Mouse (Mus musculus): Measurements from ENCODE around the gene Tipin. TPM values are rescaled to one million over a fixed set of nuclear protein-coding genes. Genes with fewer than 3 reads are reported as not detected.
A peak's percentile ranks its signal among the peaks of the same experiment; 100 is the strongest.

The Tipin gene
- polyA plus RNA-seq, 1 experiment from 2014 or later, result 109 TPM

DNA sequence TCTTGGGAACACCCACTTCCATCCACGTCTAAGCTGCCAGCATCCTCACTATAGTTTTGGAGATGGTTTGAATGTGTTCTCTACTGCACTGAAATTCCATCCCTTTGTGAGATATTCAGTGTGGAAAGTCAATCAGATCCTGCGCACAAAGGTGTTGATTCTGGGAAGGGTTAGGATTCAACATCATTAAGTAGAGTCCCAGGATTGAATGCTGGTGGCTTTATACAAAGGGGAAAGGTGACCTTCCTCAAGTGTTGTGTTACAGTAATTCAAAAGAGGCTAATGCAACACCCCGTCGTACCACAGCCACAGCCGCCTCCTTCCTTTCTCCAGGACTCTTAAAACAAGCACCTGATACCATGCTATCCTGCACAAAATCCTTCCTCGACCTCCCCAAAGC lies 54.4 kb downstream of the Tipin start:
- ATAC-seq (no peak), DNase-seq (no peak)
- H3K4me3 ChIP-seq (ENCODE audit: low read depth, low read length), result no peak overlapping the region
- no peaks in the 10 kb centered on the region for H3K9me3 ChIP-seq (ENCODE audit: low read length)
- H3K27me3 ChIP-seq (ENCODE audit: insufficient read depth, low read length), result no peaks in the 10 kb centered on the region
- TF ChIP-seq EP300 (IDR thresholded peaks at IDR 0.05; ENCODE audit: low read depth) (no peak), CTCF (IDR thresholded peaks at IDR 0.05; ENCODE audit: low read depth) (no peak)
- peaks cover 6% of the 10 kb centered on the region for H3K4me1 ChIP-seq (ENCODE audit: insufficient read depth)
- WGBS (ENCODE audit: insufficient replicate concordance), result 90% methylated on average over 6 of the region's 6 CpGs
- H3K36me3 ChIP-seq (replicated peaks; ENCODE audit: insufficient read depth, low read length), result peaks cover 19% of the 10 kb centered on the region
- H3K9ac ChIP-seq (replicated peaks), result no peak overlapping the region
- no peak overlapping the region for H3K4me2 ChIP-seq (ENCODE audit: low read depth, low read length)
- no peak overlapping the region for H3K27ac ChIP-seq (ENCODE audit: low read depth)

DNA sequence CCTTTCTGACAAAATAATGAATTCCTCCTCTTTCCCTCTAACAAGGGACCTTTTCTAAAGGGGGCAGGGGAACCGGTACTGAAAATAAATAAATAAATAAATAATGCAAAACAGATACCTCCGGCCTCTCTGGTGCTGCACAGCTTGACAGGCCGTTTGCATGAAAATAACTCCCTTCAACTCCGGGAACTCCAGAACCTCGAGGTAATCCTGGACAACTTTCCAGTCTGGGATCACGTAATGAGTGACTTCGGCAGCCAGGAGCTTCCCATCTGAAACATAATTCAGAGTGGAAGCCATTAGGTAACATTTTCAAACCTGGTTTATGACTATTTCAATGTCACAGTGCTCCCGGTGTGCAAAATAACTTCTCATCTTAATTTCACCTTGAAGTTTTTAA lies 58.0 kb downstream of the Tipin start:
- Histone ChIP-seq H3K4me2 (ENCODE audit: low read depth, low read length) (no peak overlapping the region; the same call in 1 of the 2 replicates), H3K27ac (ENCODE audit: low read depth) (no peak overlapping the region), H3K9ac (replicated peaks) (no peak overlapping the region), H3K9me3 (ENCODE audit: low read length) (no peaks in the 10 kb centered on the region), H3K27me3 (ENCODE audit: insufficient read depth, low read length) (no peaks in the 10 kb centered on the region), H3K4me3 (ENCODE audit: low read depth, low read length) (no peak overlapping the region), H3K36me3 (replicated peaks; ENCODE audit: insufficient read depth, low read length) (peaks cover 19% of the 10 kb centered on the region), H3K4me1 (ENCODE audit: insufficient read depth) (peaks cover 6% of the 10 kb centered on the region)
- TF ChIP-seq CTCF (IDR thresholded peaks at IDR 0.05; ENCODE audit: low read depth), result no peak
- no peak for TF ChIP-seq EP300 (IDR thresholded peaks at IDR 0.05; ENCODE audit: low read depth)
- no peak for ATAC-seq
- DNase-seq, result no peak
- 73% methylated on average over 8 of the region's 8 CpGs for WGBS (ENCODE audit: insufficient replicate concordance)

DNA sequence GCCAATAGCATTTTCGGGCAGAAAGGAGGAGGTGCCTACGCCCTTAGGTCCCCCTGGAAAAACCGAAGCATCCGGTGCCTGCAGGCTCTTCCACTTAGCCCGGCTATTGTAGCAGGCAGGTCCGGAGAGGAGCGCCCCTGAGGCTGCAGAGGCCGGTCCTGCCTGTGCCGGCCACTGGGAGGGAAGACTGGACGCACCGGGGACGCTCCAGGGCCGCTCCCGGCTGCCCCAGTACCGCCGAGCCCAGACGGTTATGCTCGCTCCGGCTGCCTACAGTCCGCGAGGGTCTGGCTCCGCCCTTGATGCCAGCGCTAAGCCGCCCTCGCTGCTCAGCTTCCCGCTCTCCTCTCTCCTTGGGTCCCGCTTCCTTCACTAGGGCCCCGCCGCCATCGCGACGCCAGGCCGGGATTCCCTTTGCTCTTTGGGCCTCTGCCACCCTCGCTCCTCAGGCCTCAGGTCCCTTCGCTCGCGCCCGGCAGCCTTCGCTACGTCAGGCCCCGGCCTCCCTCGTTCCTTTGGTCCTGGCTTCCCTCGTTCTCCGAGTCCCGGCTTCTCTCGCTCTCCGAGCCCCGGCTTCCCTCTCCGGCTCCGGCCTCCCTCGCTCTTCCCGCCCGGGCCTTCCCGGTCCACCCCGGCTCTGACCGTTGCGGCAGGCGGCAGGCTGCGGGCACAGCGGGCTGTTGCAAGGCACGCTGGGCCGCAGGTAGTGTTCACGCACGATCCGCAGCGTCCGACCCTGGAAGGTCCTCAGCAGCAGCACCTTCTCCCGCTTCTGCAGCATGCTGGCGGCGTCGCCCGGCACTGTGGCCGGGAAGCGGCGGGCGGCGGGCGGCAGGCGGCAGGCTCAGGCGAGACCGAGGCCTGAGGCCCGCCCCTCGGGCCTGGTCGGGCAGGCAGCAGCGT lies 59.2 kb downstream of the Tipin start:
- ATAC-seq (peak; percentile 82), DNase-seq (peak; percentile 85)
- Histone ChIP-seq H3K4me3 (ENCODE audit: low read depth, low read length) (peak overlapping the region; percentile 57), H3K9ac (replicated peaks) (peak overlapping the region; percentile 96), H3K4me2 (ENCODE audit: low read depth, low read length) (peak overlapping the region; percentile 84), H3K27ac (ENCODE audit: low read depth) (peak overlapping the region; percentile 92), H3K9me3 (ENCODE audit: low read length) (no peaks in the 10 kb centered on the region), H3K4me1 (ENCODE audit: insufficient read depth) (peaks cover 6% of the 10 kb centered on the region), H3K27me3 (ENCODE audit: insufficient read depth, low read length) (no peaks in the 10 kb centered on the region), H3K36me3 (replicated peaks; ENCODE audit: insufficient read depth, low read length) (peaks cover 17% of the 10 kb centered on the region)
- TF ChIP-seq EP300 (IDR thresholded peaks at IDR 0.05; ENCODE audit: low read depth) (no peak), CTCF (IDR thresholded peaks at IDR 0.05; ENCODE audit: low read depth) (peak; percentile 1; the same call in 1 of the 2 replicates)
- WGBS (ENCODE audit: insufficient replicate concordance), result under 1% methylated on average over 83 of the region's 85 CpGs

DNA sequence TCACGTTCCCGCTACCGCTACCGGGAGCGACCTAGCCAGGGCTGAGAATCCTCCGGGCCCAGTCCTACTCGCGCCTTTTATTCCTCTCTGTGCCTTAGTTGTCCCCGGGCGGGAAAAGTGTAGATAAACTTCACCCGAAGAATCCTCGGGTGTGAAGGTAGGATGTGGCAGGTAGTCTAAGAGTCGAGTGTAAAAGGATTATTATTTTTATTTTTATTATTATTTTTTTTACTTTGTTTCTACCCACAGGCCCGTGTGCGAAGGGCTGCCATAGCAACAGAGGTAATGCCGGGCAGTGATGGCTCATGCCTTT lies 59.8 kb downstream of the Tipin start, which contains the start of gene Dis3l:
Dis3l (minus strand) TSS at position 35 of the 313 bp plus-strand sequence.
- Histone ChIP-seq H3K9ac (replicated peaks) (peak within 1 kb of the TSS; percentile 96), H3K4me2 (ENCODE audit: low read depth, low read length) (peak within 1 kb of the TSS; percentile 84), H3K27ac (ENCODE audit: low read depth) (peak within 1 kb of the TSS; percentile 92), H3K9me3 (ENCODE audit: low read length) (no peaks in the 10 kb centered on the region), H3K36me3 (replicated peaks; ENCODE audit: insufficient read depth, low read length) (peaks cover 16% of the 10 kb centered on the region), H3K27me3 (ENCODE audit: insufficient read depth, low read length) (no peaks in the 10 kb centered on the region), H3K4me1 (ENCODE audit: insufficient read depth) (peaks cover 6% of the 10 kb centered on the region), H3K4me3 (ENCODE audit: low read depth, low read length) (peak within 1 kb of the TSS; percentile 57)
- ATAC-seq (no peak), DNase-seq (no peak)
- WGBS (ENCODE audit: insufficient replicate concordance), result 7% methylated on average over 16 of the region's 16 CpGs
- TF ChIP-seq EP300 (IDR thresholded peaks at IDR 0.05; ENCODE audit: low read depth) (no peak), CTCF (IDR thresholded peaks at IDR 0.05; ENCODE audit: low read depth) (no peak)

DNA sequence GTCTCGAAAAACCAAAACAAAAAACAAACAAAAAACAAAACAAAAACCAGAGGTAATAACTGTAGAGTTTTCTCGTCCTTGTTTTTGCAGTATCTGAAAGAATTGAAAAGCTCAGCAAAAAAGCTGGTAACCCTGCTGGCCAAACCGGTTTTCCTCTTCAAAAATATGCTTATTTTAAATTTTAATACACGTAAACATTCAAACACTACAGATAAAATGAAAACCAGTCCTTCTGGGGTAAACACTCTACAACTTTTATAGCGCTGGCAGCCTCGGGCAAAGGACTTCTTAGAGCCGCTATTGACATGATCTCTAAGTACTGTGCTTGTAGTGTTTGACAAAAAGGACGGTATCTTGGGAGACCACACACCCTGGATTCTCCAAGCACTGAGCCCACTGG lies 60.3 kb downstream of the Tipin start:
- Histone ChIP-seq H3K27me3 (ENCODE audit: insufficient read depth, low read length) (no peaks in the 10 kb centered on the region), H3K4me3 (ENCODE audit: low read depth, low read length) (no peak overlapping the region), H3K9me3 (ENCODE audit: low read length) (no peaks in the 10 kb centered on the region), H3K27ac (ENCODE audit: low read depth) (no peak overlapping the region; the same call in 1 of the 2 replicates), H3K9ac (replicated peaks) (peak overlapping the region; percentile 96; the same call in 1 of the 2 replicates), H3K4me1 (ENCODE audit: insufficient read depth) (peaks cover 6% of the 10 kb centered on the region), H3K36me3 (replicated peaks; ENCODE audit: insufficient read depth, low read length) (peaks cover 11% of the 10 kb centered on the region), H3K4me2 (ENCODE audit: low read depth, low read length) (peak overlapping the region; percentile 84; the same call in 1 of the 2 replicates)
- DNase-seq (no peak), ATAC-seq (no peak)
- TF ChIP-seq EP300 (IDR thresholded peaks at IDR 0.05; ENCODE audit: low read depth) (no peak), CTCF (IDR thresholded peaks at IDR 0.05; ENCODE audit: low read depth) (no peak)
- 80% methylated on average over 8 of the region's 8 CpGs for WGBS (ENCODE audit: insufficient replicate concordance)

DNA sequence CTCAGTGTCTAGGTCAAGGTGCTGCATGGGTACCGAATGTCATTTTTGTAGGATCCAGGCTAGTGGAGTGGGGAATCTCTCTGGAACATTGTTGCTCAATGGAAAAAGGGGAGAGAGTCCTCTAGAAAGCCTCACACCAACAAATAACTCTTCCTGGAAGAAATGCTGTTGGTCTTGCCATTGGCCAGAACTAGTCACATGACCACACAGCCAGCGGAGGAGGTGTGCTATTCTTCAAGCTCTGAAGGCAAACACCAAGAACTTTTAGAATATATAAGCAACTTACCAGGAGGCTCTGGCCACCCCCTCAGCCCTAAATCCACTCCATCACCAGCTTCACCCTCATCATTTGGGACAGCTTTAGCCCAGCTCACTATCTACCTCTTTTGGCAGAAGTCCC lies 62.3 kb downstream of the Tipin start:
- WGBS (ENCODE audit: insufficient replicate concordance), result 81% methylated on average over 2 of the region's 2 CpGs
- H3K27me3 ChIP-seq (ENCODE audit: insufficient read depth, low read length), result no peaks in the 10 kb centered on the region
- H3K9ac ChIP-seq (replicated peaks), result no peak overlapping the region
- DNase-seq (no peak), ATAC-seq (no peak)
- H3K4me2 ChIP-seq (ENCODE audit: low read depth, low read length), result no peak overlapping the region
- H3K4me1 ChIP-seq (ENCODE audit: insufficient read depth), result peaks cover 6% of the 10 kb centered on the region
- no peak for TF ChIP-seq CTCF (IDR thresholded peaks at IDR 0.05; ENCODE audit: low read depth)
- no peak for TF ChIP-seq EP300 (IDR thresholded peaks at IDR 0.05; ENCODE audit: low read depth)
- no peaks in the 10 kb centered on the region for H3K9me3 ChIP-seq (ENCODE audit: low read length)
- no peak overlapping the region for H3K4me3 ChIP-seq (ENCODE audit: low read depth, low read length)
- no peak overlapping the region for H3K27ac ChIP-seq (ENCODE audit: low read depth)
- H3K36me3 ChIP-seq (replicated peaks; ENCODE audit: insufficient read depth, low read length), result no peaks in the 10 kb centered on the region

Measured in liver, postnatal 0 days (tissue).